In the genomic region with DNA sequence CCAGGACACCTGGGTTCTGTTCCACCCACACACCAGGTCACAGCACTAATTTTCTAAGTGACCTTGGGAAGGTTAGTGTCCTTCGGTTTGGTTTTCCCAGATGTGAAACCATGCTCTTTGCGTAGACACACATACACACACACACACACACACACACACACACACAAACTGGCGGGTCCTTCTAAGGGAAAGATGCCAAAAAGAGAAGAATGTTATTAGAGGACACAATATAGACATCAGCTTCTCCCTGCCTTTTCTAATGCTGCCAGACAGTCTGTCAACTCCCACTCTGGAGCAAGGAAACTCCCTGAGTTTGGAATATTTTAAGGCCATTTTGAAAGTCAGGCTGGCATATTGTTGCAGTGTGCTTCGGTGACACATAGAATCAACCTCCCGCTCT, we compare ENCODE assay signal across 8 mouse cellular contexts. TPM values are rescaled to one million over a fixed set of nuclear protein-coding genes. Genes with fewer than 3 reads are reported as not detected.
A peak's percentile ranks its signal among the peaks of the same experiment; 100 is the strongest.
DNase-seq lines count a peak whose midpoint lies in the region; ATAC-seq and TF ChIP-seq lines count a peak whose summit lies in the region.

No protein-coding gene starts in this region.

- peak overlapping the region; percentile 78 for H3K27ac ChIP-seq in forebrain, embryonic 15.5 days (replicated peaks)
- peak overlapping the region; percentile 98 for H3K27ac ChIP-seq in limb, embryonic 12.5 days

- WGBS in forebrain, embryonic 15.5 days: 10% methylated on average over 5 of the region's 5 CpGs
- WGBS in limb, embryonic 12.5 days: 9% methylated on average over 5 of the region's 5 CpGs

- peak overlapping the region; percentile 56 for H3K4me3 ChIP-seq in erythroblast, embryonic 14.5 days (replicated peaks)
- H3K4me3 ChIP-seq in E14TG2a.4 (replicated peaks; ENCODE audit: low read length): peak overlapping the region; percentile 89
- H3K4me3 ChIP-seq in forebrain, embryonic 15.5 days: peak overlapping the region; percentile 69
- H3K4me3 ChIP-seq in limb, embryonic 12.5 days (replicated peaks): peak overlapping the region; percentile 83

- H3K4me2 ChIP-seq in forebrain, embryonic 15.5 days (replicated peaks): peak overlapping the region; percentile 80
- peak overlapping the region; percentile 65 for H3K4me2 ChIP-seq in limb, embryonic 12.5 days

- TF ChIP-seq CTCF in E14TG2a.4 (conservative IDR thresholded peaks at IDR 0.05; ENCODE audit: low read length): no peak

- H3K9ac ChIP-seq in forebrain, embryonic 15.5 days (replicated peaks): peak overlapping the region; percentile 63; the same call in 1 of the 2 replicates
- peak overlapping the region; percentile 91 for H3K9ac ChIP-seq in limb, embryonic 12.5 days (replicated peaks)

- ATAC-seq in erythroblast, adult 5-6 weeks (replicated peaks; ENCODE audit: low FRiP score, poor library complexity, severe bottlenecking): no peak
- peak; percentile 27; the same call in 1 of the 2 replicates for ATAC-seq in forebrain, embryonic 15.5 days (replicated peaks)
- ATAC-seq in limb, embryonic 12.5 days (ENCODE audit: insufficient number of reproducible peaks, insufficient read depth, low FRiP score, low TSS enrichment, low read depth): no peak

- peaks cover 33% of the 10 kb centered on the region for H3K27me3 ChIP-seq in erythroblast, embryonic 14.5 days (ENCODE audit: control insufficient read depth)
- peaks cover 29% of the 10 kb centered on the region for H3K27me3 ChIP-seq in E14TG2a.4 (ENCODE audit: insufficient read depth, low read length)
- no peaks in the 10 kb centered on the region; the same call in 1 of the 2 replicates for H3K27me3 ChIP-seq in forebrain, embryonic 15.5 days
- H3K27me3 ChIP-seq in limb, embryonic 12.5 days: no peaks in the 10 kb centered on the region

- no peaks in the 10 kb centered on the region for H3K4me1 ChIP-seq in erythroblast, embryonic 14.5 days (ENCODE audit: control insufficient read depth)
- peaks cover 14% of the 10 kb centered on the region for H3K4me1 ChIP-seq in E14TG2a.4 (replicated peaks; ENCODE audit: low read depth, low read length)
- H3K4me1 ChIP-seq in forebrain, embryonic 15.5 days: peaks cover 12% of the 10 kb centered on the region; the same call in 1 of the 2 replicates
- H3K4me1 ChIP-seq in limb, embryonic 12.5 days (replicated peaks): peaks cover 27% of the 10 kb centered on the region

- no peaks in the 10 kb centered on the region for H3K36me3 ChIP-seq in erythroblast, embryonic 14.5 days (ENCODE audit: control insufficient read depth)
- H3K36me3 ChIP-seq in E14TG2a.4 (ENCODE audit: insufficient read depth, low read length): no peaks in the 10 kb centered on the region
- no peaks in the 10 kb centered on the region for H3K36me3 ChIP-seq in forebrain, embryonic 15.5 days
- no peaks in the 10 kb centered on the region for H3K36me3 ChIP-seq in limb, embryonic 12.5 days

- DNase-seq in naive thymus-derived CD4-positive, alpha-beta T cell, adult 2 months (ENCODE audit: low read depth): peak; percentile 12
- no peak for DNase-seq in layer of hippocampus, postnatal 36 days
- DNase-seq in layer of hippocampus, adult 9-11 months: no peak

- no peaks in the 10 kb centered on the region for H3K9me3 ChIP-seq in erythroblast, embryonic 14.5 days (ENCODE audit: control insufficient read depth, low read length)
- H3K9me3 ChIP-seq in E14TG2a.4 (ENCODE audit: low read length): no peaks in the 10 kb centered on the region
- H3K9me3 ChIP-seq in forebrain, embryonic 15.5 days: no peaks in the 10 kb centered on the region
- H3K9me3 ChIP-seq in limb, embryonic 12.5 days: no peaks in the 10 kb centered on the region

RNA-seq across cellular contexts. Expression of a gene that starts 0.6 kb away (rescaled TPM):
- 3.5 and 3.8 TPM in 2 replicates for polyA plus RNA-seq in erythroblast, embryonic 14.5 days (2012)
- 18.3 and 18.8 TPM in 2 replicates for total RNA-seq in erythroblast, adult 5-6 weeks (2015; ENCODE audit: low replicate concordance)
- total RNA-seq in erythroblast, adult 5-6 weeks (2017; ENCODE audit: low replicate concordance): 9.3 and 17.9 TPM in 2 replicates
- 22.1 and 24.1 TPM in 2 replicates for polyA plus RNA-seq in forebrain, embryonic 15.5 days (2015; fragmentation: Nextera tagmentation; extraction: Ambion mirVana)
- polyA plus RNA-seq in limb, embryonic 12.5 days (2016; fragmentation: Nextera tagmentation; extraction: Ambion mirVana): 101 and 114 TPM in 2 replicates
- total RNA-seq in layer of hippocampus, postnatal 36 days (2021): 10 to 100 TPM; 11.2 to 16.0 TPM
